Mouse (Mus musculus): Measurements from ENCODE around the gene Oxnad1. TPM values are rescaled to one million over a fixed set of nuclear protein-coding genes. Genes with fewer than 3 reads are reported as not detected.

Oxnad1 gene
- total RNA-seq (2015), result 1.4 and 5.3 TPM in 2 replicates
- 12.9 and 20.2 TPM in 2 replicates for total RNA-seq (2017)

- peak; percentile 83 for ATAC-seq (ENCODE audit: poor library complexity, severe bottlenecking)
Observed at GRCm38 (mm10) chr14:32084761-32085485, at the start of gene Oxnad1. Oxnad1 (plus strand) TSS chr14:32085374.

DNA sequence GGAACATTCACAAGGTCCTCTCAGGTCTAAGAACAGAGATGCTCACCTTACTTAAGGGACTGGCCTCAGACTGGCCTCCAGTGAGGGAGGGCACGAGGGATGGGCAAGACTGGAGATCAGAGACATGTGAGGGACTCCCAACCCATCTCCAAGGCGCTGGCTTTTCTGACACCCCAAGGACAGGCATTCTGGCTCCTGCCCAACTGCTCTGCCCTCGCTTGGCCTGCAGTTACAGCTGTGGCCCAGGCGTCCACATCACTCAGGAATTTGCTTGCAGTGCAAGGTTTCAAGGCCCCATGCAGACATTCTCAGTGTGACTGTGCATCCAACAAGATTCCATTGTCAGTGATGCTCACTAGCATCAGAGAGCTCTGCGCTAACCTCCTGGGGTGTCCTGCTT is 48.7 kb upstream of the Oxnad1 start:
- no peak for ATAC-seq (ENCODE audit: poor library complexity, severe bottlenecking)

DNA sequence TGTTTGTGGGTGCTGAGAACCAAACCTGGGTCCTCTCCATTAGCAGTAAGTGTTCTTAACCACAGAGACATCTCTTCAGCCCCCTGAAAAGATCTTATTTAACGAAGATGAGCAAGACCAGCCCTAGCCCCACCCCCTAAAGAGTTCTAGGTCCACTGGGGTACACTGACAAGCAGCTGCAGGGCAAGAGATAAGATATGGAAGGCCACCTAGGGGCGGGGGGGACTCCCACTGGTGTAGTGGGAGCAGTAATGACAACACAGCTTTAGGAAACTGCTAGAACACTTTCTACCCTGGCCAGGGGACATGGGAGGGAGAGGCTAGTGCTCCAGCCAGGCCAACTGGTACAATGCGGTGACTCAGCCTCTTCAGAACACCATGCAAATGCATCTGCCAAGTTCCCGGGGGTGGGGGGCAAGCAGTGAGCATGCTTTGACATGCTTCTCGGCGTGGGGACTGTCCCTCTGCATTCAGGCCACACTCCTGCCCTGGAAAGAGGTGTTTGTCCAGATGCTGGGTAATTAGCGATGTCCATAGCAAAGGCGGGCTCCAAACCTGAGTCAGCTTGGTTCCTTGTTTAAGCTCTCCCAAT is 47.4 kb upstream of the Oxnad1 start:
- ATAC-seq (ENCODE audit: poor library complexity, severe bottlenecking), result no peak

DNA sequence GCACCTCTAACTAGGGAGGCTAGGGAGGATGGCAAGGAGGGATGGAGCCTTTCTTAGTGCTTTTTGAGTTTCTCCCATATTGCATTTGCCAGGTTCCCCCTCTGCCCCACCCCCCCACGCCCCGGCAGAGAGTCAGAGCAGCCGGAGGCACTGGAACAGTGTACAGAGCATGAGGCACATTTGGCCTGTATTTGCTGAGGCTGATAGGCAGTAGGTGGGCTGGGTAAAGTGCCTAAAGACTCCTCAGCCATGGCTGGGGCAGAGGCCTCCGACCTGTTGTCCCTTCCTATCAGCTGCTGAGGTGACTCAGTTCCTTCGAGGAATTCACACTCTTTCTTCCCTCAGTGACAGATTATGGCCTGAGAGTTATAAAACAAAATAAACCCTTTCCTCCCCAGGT is 43.1 kb upstream of the Oxnad1 start:
- ATAC-seq (ENCODE audit: poor library complexity, severe bottlenecking), result no peak

- ATAC-seq (ENCODE audit: poor library complexity, severe bottlenecking), result no peak
Observed at GRCm38 (mm10) chr14:32046357-32046756, 38.8 kb upstream of the Oxnad1 start.

DNA sequence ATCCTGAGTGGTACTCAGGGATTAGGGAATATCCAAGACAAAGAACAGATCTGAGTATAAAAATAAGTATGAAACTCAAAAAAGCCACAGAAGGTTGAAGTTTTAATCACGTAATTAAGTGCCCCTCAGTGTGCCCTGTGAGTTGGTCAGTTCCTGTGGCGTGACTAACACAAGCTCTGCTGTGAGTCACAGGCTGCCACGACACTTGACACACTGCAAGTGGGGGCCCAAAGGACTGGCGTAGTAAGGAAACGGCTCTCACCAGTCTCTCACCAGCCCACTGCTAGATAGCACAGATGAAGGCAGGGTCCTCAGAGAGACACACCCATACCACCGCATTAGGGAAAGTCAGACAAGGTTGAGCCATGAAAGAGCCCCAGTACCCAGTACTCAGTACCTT is 35.0 kb upstream of the Oxnad1 start:
- no peak for ATAC-seq (ENCODE audit: poor library complexity, severe bottlenecking)

DNA sequence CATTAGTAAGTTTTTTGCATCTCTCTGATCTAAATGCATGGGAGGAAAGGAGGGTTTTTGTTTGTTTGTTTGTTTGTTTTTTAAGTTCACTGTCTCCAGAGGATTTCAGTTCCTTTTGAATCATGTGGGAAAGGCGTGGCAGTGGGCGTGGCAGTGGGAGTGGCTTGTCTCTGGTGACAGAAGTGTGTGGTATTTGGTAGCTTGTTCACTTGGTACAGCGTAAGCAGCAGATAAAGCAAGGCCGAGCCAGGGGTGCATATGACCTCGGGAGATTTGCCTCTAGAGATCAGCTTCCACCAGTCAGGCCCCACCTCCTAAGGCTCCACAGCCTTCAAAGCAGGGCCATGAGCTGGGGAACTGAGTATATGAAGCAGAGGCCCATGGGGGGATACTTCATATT is 31.3 kb upstream of the Oxnad1 start:
- ATAC-seq (ENCODE audit: poor library complexity, severe bottlenecking), result no peak

GRCm38 (mm10) chr14:32054788-32055187 is 30.4 kb upstream of the Oxnad1 start:
- no peak for ATAC-seq (ENCODE audit: poor library complexity, severe bottlenecking)

DNA sequence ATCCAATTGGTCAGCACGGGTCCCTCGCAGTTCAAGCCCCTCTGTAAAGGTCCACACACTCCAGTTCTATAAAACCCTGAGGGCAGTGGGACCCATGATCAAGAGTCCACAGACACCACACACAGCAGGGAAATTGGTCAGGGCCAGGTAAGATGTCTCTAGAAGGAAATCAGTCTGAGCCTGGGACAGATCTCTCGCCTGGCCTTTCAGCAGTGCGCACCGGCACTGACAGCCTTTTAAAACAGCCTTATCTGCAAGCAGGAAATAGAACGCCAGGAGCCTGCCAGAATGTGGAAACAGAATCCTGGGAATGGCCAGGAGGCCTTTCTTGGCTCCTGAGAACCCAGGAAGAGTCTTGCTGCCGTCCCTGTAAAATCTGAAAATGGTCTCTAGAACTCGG is 29.4 kb upstream of the Oxnad1 start:
- ATAC-seq (ENCODE audit: poor library complexity, severe bottlenecking), result no peak

DNA sequence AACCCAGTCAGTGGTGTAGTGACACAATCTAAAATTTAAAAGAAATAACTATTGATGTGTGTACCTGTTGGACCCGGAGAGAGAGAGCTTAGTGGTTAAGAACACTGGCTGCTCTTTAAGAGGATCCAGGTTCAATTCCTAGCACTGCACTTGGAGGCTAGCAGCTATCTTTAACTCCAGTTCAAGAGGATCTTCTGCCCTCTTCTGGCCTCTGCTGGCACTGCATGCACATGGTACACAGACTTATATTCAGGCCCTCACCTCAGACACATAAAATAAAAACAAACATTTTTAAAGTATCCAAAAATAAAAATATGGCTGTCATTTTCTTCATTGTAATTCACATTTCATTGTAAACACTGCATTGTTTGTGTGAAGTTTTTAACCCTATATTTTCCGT is 28.5 kb upstream of the Oxnad1 start:
- ATAC-seq (ENCODE audit: poor library complexity, severe bottlenecking), result no peak

GRCm38 (mm10) chr14:32057664-32058063 is 27.5 kb upstream of the Oxnad1 start:
- ATAC-seq (ENCODE audit: poor library complexity, severe bottlenecking), result no peak

DNA sequence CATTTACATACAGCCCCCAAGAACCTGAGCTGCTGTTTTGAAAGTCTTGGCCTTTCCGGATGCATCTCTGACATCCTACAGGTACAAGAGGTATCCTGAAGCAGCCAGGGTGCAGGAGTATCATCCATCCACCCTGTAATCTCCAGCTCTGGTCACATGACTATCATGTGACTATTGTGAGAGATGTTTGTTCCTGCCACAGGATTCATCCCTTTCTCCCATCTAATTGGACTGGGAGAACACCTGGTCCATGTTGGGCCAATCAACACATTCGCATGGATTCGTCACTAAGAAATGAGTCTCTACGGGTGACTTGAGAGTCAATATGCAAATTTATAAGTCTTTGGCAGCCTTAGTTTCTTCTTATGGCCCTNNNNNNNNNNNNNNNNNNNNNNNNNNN is 23.8 kb upstream of the Oxnad1 start:
- no peak for ATAC-seq (ENCODE audit: poor library complexity, severe bottlenecking)

- no peak for ATAC-seq (ENCODE audit: poor library complexity, severe bottlenecking)
Observed at GRCm38 (mm10) chr14:32072807-32073206, 12.4 kb upstream of the Oxnad1 start.

DNA sequence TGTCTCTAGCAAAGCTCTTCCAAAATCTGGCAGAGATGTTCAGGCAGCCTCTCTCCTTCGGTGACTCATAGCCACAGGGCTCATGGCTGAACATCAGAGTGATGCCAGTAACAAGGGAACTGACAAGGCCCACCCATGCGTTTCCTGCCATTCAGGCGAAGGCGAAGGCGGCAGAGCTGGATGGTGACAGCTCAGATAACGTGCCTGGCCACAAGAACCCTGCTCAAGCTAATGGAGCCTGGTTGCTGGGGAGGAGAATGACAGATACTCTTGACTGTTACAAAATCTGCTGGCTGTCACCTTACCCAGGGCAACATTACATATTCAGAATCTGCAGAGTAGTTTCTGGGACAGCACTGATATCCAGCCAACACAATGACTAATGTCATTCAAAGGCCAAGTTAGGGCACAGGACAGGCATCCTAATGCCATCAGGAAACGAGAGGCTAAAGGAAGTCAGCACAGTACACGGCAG is 11.9 kb upstream of the Oxnad1 start:
- ATAC-seq (ENCODE audit: poor library complexity, severe bottlenecking), result no peak

DNA sequence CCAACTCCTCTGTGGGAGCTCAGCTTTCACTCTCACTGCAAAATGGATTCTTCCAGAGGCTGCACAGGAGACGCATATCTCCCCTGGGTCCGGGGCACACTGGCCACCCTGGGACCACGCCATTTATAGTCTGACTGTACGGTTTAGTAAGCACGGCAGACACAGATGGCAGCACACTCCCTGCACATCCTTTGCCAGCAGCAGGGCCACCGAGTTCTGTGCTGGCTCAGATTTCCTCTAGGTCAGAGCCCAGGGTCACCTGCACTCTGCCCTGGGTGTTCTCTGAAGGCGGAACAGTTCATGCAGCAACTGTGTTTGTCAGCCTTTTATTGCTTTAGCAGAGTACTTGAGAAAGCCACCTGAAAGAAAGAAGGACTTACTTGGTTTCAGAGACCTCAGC is 11.3 kb upstream of the Oxnad1 start:
- ATAC-seq (ENCODE audit: poor library complexity, severe bottlenecking), result no peak

- ATAC-seq (ENCODE audit: poor library complexity, severe bottlenecking), result peak; percentile 92
Observed at GRCm38 (mm10) chr14:32076896-32077575, 8.1 kb upstream of the Oxnad1 start.

DNA sequence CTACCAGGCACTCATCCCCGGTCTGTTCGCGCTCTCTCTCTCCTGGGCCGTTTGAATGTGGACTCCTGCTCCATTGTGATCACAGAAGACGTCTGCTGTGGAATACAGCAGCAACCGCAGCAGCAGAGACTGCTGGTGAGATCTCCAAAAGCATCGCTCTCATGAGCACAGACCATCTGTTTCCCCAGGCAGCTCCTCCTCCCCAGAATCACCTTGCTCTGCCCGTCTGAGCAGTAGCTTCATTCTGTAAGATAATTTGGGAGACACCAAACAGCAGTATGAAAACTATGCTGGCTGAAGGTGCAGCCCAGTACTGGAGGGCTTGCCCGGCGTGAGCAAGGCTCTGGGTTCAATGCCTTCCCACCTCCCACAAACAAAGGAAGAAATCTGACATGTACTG is 4.1 kb upstream of the Oxnad1 start:
- ATAC-seq (ENCODE audit: poor library complexity, severe bottlenecking), result no peak

DNA sequence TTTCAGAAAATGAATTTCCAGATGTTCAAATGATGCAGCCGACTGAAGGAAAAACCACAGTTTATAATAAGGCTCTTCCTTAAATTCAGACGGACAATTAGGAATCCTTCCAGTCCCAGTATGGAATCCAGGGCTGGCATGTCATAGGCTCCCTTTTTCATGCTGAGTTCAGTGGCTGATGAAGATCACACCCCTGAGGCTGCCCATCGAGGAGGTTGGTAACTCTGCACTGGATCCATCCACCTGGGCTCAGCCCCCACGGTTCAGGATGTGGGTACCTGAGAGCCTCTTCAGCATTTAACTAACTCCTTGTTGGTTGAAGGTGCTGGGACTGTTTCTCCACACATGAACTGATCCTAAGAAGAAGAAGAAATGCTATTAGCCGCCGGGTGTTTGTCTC is 2.3 kb upstream of the Oxnad1 start:
- no peak for ATAC-seq (ENCODE audit: poor library complexity, severe bottlenecking)

DNA sequence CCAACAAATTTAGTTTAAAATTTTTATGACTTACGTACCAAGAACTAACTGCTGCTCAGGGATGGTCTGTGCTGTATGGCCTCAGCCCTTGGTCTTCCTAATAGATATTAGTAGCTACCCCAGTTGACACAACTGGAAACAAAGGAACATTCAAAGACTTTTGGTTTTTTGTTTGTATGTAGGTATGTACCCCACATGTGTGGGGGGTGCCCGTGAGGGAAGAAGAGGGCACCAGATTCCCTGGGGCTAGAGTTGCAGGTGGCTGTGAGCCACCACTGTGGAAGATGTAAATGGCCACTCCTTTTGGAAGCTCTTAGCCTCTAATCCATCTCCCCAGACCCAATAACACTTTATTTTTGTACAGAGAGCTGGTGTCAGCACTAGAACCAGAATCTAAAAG is 1.7 kb upstream of the Oxnad1 start:
- ATAC-seq (ENCODE audit: poor library complexity, severe bottlenecking), result no peak

DNA sequence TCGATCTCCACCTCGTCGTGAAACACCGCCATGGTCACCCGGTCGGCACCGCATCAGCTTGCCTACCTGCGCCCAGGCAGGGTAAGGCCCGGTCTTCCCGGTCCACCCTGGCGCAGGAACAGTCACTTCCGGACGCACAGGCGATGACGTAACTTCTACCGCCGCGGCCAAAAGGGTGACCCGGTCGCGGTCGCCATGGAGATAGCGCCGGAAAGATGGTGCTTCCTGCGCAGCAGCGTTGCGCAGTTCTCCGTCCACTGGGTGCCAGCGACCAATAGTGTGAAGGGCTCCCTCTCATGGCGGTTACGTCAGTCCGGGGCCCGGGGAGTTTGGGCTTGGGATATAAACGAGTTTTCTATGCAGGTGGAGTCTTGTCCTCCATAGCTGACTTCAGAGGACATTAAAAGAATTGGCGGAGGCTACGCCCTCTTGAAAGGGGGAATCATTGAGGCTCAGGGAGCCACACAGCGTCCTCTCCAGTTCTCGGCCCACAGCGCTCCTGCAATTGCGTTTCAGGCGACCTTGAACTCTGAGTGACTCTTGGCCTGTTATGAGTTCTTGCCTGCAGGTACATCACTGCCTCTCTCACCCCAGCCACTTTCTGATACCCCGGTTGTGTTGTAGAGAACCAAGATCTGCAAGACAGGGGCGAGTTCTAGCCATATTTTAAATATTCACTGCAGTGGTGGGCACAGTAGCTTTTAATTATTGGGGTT is 470 bp downstream of the Oxnad1 start, which contains the start of gene Dph3:
Gene Dph3, minus strand, starts transcription at position 244 of the 716 bp plus-strand sequence.
- peak; percentile 95 for ATAC-seq (ENCODE audit: poor library complexity, severe bottlenecking)

DNA sequence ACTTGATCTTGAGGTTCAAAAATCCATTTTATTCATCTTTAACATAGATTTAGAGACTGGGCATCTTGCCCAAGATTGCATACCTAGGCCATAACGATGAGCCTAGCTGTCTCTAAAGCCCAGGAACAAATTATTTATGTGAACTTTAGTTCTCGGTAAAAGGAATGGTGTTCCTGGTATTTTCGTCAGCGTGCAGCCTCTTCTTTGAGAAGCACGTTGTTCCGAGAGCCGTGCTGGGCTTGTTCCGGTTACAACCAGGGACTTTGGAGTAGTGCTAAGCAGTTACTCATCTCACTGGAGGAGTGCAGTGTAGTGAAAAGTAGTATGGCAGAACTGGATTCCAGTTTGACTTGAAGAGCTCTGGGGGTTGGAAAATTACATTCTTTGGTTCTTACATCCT is 1.1 kb downstream of the Oxnad1 start:
- ATAC-seq (ENCODE audit: poor library complexity, severe bottlenecking), result no peak

Measured in megakaryocyte, adult 5-6 weeks (primary cell).